Mouse (Mus musculus): ENCODE data around the gene Dnah17. TPM values are rescaled to one million over a fixed set of nuclear protein-coding genes. Genes with fewer than 3 reads are reported as not detected.

Gene Dnah17
- 9.5 TPM for polyA plus RNA-seq (2014; fragmentation: Illumina TruSeq; extraction: RNeasy Lipid Tissue Mini Kit (QIAGEN cat#74804); ENCODE audit: low read depth, low replicate concordance)

DNA sequence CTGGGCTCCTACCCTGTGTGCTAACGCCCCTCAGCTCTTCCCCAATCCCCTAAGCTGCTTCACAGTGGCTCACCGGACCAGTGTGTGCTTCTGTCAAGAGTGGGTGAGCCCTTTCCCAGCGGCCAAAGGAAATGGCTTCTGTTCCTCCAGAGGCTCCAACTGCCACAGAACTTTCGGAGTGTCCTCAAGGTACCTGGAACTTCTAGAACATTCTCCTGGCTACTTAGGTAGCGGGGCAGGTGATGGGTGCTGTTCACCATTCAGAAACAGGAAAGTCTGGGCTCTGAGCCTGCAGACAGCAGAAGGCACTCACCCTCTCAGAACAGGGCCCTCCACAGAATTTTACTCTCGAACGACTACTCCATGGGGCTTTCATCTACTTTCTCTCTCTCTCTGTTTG lies at the start of gene Dnah17:
Dnah17 (minus strand) TSS at position 101 of the 400 bp plus-strand sequence.

GRCm38 (mm10) chr11:117986126-117987031 lies 144.1 kb downstream of the Dnah17 start, which contains the start of gene Pgs1:
TSS of gene Pgs1 (plus strand) at chr11:117986292.

Other genes starting within 250 kb of the Dnah17 start
- 0.10 TPM for gene Socs3, start 160.6 kb downstream of the Dnah17 start, polyA plus RNA-seq (2014; fragmentation: Illumina TruSeq; extraction: RNeasy Lipid Tissue Mini Kit (QIAGEN cat#74804); ENCODE audit: low read depth, low replicate concordance)
- 6.1 TPM for gene Pgs1, start 144.3 kb downstream of the Dnah17 start, polyA plus RNA-seq (2014; fragmentation: Illumina TruSeq; extraction: RNeasy Lipid Tissue Mini Kit (QIAGEN cat#74804); ENCODE audit: low read depth, low replicate concordance)
- 90.3 TPM for gene Cyth1, start 118.0 kb upstream of the Dnah17 start, polyA plus RNA-seq (2014; fragmentation: Illumina TruSeq; extraction: RNeasy Lipid Tissue Mini Kit (QIAGEN cat#74804); ENCODE audit: low read depth, low replicate concordance)
- 1.0 TPM for gene Usp36, start 159.6 kb upstream of the Dnah17 start, polyA plus RNA-seq (2014; fragmentation: Illumina TruSeq; extraction: RNeasy Lipid Tissue Mini Kit (QIAGEN cat#74804); ENCODE audit: low read depth, low replicate concordance)
- gene Cep295nl, start 211.9 kb upstream of the Dnah17 start, polyA plus RNA-seq (2014; fragmentation: Illumina TruSeq; extraction: RNeasy Lipid Tissue Mini Kit (QIAGEN cat#74804); ENCODE audit: low read depth, low replicate concordance) = 102 TPM
- gene Timp2, start 225.1 kb upstream of the Dnah17 start, polyA plus RNA-seq (2014; fragmentation: Illumina TruSeq; extraction: RNeasy Lipid Tissue Mini Kit (QIAGEN cat#74804); ENCODE audit: low read depth, low replicate concordance) = 77.3 TPM

All from testis, adult 10 weeks (tissue).